ENCODE assay signal across 23 mouse cellular contexts in genomic region chr6:67399551-67399950, GRCm38 (mm10). TPM values are rescaled to one million over a fixed set of nuclear protein-coding genes. Genes with fewer than 3 reads are reported as not detected.
DNase-seq lines count a peak whose midpoint lies in the region; ATAC-seq lines count a peak whose summit lies in the region.
"Had no signal": no experiment of that assay in that cellular context is flagged by ENCODE, and none has a peak within 500 bp of the region (broad histone marks: within the 10 kb centered on the region; RNA-seq: fewer than 3 reads in every experiment).

No protein-coding gene starts in this region.

- peak; percentile 33 for DNase-seq in T-cell, adult 2 months (ENCODE audit: low spot score)
- DNase-seq in natural killer cell, adult 2 months (ENCODE audit: low spot score in 2 of 2): peak; percentile 28 to 74
- no peak for DNase-seq in gastrocnemius, adult 18-20 months (ENCODE audit: low spot score)
- DNase-seq in kidney, postnatal 25 days: no peak
- DNase-seq in right cerebral cortex, postnatal 4 days: no peak
- no peak for DNase-seq in gastrocnemius, postnatal 4 days (ENCODE audit: low spot score in 2 of 2)
- DNase-seq: adrenal gland, adult 2 months; adrenal gland, postnatal 14 days; adrenal gland, postnatal 36 days; cerebellum, adult 11-12 months; cerebellum, adult 2 months; cerebellum, adult 9-10 months; cerebellum, postnatal 10 days; cerebellum, postnatal 25 days; forebrain, postnatal 0 days had no signal

- peak; percentile 68 for ATAC-seq in inflammation-experienced regulatory T-cells, adult 6 months
- peak; percentile 70 for ATAC-seq in monocyte, adult 5-6 weeks (replicated peaks; ENCODE audit: insufficient number of reproducible peaks, low FRiP score, low TSS enrichment, poor library complexity, severe bottlenecking)
- ATAC-seq: CD4-positive, CD25-positive, alpha-beta regulatory T cell, adult 4 months; forebrain, embryonic 13.5 days; forebrain, embryonic 15.5 days; forebrain, postnatal 0 days; Patski had no signal

RNA-seq across cellular contexts. Expression of gene Il12rb2, which starts 23.6 kb away (rescaled TPM):
- polyA plus RNA-seq in inflammation-experienced regulatory T-cells, adult 6 months (2017; shearing (Covaris generic)): 10 to 100 TPM in 1 of 3 experiments, not detected in 2; 23.3 TPM
- total RNA-seq in monocyte, adult 5-6 weeks (2017): 27.9 to 92.6 TPM (median 28.7 TPM) in 3 replicates
- under 1 TPM in 1 of 2 experiments, not detected in 1; 0.07 TPM for total RNA-seq in gastrocnemius, adult 18-20 months (2021)
- total RNA-seq in gastrocnemius, postnatal 4 days (2021): under 1 TPM; 0.31 to 0.52 TPM
- polyA plus RNA-seq: C2C12; forebrain, embryonic 11.5 days; forebrain, embryonic 13.5 days; forebrain, embryonic 15.5 days; Patski had no signal

Comparison
In these comparisons a context has a peak if more than half of its experiments do, and no peak if none do; other contexts are left out.
1. DNase-seq: peak in T-cell, adult 2 months (single experiment) and natural killer cell, adult 2 months (2 of 2); none in gastrocnemius, adult 18-20 months (single experiment), kidney, postnatal 25 days (0 of 2), right cerebral cortex, postnatal 4 days (single experiment) and gastrocnemius, postnatal 4 days (0 of 2).
2. RNA of gene Il12rb2, which starts 23.6 kb away (total RNA-seq): 27.9 to 92.6 TPM in monocyte, adult 5-6 weeks; 0.31 to 0.52 TPM in gastrocnemius, postnatal 4 days and 0.07 TPM in gastrocnemius, adult 18-20 months; every median in the first group is over 10 times any median in the second.